Mouse (Mus musculus) brain, embryonic 14.5 days (tissue): ENCODE measurements at regions not wholly inside any gene's neighbourhood (a gene's known extent, or its start where the extent isn't known, plus 50 kb on each side); places are given as distances from the start of the nearest gene placed in this dataset.

Source experiments
- CTCF ChIP-seq: fragments of 200-500 bp; IDR thresholded peaks from 2 replicates; pipeline ENCODE4 v1.5.1; 2012; ENCODE audit warnings: inconsistent platforms, mild to moderate bottlenecking, moderate library complexity, borderline replicate concordance; ENCODE audit not compliant: insufficient read depth, insufficient read length; ENCODE audit errors: extremely low read depth
- POLR2A ChIP-seq: fragments of 200-500 bp; IDR thresholded peaks from 2 replicates; pipeline ENCODE4 v1.6.1; 2012; ENCODE audit warnings: mild to moderate bottlenecking, inconsistent platforms, borderline replicate concordance; ENCODE audit not compliant: poor library complexity, insufficient read depth, insufficient read length, severe bottlenecking; ENCODE audit errors: extremely low read depth

DNA sequence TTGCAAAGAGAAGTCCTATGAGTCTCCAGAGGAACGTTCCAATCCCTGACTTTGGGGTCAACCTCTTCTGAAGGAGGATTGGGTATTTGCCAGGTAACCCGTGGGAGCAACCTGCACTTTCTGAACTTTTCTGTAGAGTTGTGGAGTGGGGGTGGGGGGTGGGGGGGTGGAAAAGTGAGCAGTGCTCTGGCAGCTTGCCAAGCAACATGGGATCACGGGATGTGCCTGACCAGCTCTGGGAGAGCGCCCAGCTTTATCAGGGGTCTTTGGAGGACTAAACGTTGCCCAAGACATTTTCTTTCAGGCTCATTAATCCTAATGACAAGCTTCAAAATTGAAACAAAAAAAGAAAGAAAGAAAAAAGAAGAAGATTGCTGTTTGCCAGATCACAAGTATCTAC lies 124.4 kb upstream of the Ngf start:
- no peak for TF ChIP-seq CTCF
- no peak for TF ChIP-seq POLR2A
